Mouse (Mus musculus): ENCODE results near the gene 4931422A03Rik. TPM values are rescaled to one million over a fixed set of nuclear protein-coding genes. Genes with fewer than 3 reads are reported as not detected.
"Not testable (repeated sequence)": the region's sequence is repeated elsewhere in the genome, so short reads cannot be mapped to it uniquely, and the experiment has no call there.

The 4931422A03Rik gene
- total RNA-seq, 2 experiments from 2014 or later = not detected

DNA sequence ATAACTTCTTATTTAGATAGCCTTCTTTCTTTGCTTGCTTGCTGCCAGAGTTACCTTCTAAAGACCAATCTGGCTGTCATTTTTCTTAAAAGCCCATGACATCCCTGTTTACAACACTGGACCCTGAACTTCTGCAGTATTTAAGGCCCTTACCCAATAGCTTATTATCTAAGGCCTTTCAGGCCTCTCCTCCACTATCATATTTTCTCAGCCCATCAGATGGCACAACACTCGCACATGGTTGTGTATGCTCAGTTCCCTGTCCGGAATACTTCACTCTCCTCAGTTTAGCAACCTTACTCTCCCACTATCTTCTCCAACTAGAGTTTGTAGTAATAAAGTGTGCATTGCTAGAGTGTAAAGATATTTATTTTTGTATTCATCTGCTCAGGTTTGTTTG, 913 bp upstream of the 4931422A03Rik start:
- ATAC-seq (replicated peaks; ENCODE audit: low FRiP score, poor library complexity, severe bottlenecking) = peak; percentile 57

DNA sequence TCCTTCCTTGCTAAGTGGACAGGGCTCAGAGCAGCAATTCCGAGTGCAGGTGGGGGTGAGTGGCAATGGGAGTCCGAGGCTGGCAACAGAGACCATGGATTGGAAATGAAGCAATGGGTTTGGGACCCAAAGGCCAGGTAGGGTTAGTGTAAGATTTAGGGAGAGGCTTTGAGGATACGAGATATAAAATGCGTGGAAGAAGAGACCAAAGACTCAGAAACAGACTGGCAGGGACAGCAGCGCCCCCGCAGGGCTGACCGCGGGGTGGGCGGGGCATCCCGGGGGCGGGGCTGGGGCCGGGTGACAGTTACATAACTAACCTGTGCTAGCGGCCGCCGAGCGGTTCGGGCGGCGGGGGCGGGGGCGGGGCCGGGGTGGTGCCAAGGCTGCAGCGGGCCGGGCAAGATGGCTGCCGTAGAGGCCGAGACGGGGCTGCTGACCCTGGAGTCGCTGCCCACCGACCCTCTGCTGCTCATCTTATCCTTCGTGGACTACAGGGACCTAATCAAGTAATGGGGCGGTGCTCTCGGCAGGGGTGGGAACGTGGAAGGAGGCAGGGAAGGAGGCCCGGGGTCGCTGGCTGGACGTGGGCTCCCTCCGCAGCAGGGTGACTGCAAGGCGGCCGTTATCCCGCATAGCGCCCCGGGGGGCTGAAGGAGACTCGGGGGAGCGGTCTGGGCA, 563 bp downstream of the 4931422A03Rik start, which contains the start of gene Fbxo3:
Fbxo3 (plus strand) TSS at position 264 of the 681 bp plus-strand sequence.
- peak; percentile 85 for ATAC-seq (replicated peaks; ENCODE audit: low FRiP score, poor library complexity, severe bottlenecking)

DNA sequence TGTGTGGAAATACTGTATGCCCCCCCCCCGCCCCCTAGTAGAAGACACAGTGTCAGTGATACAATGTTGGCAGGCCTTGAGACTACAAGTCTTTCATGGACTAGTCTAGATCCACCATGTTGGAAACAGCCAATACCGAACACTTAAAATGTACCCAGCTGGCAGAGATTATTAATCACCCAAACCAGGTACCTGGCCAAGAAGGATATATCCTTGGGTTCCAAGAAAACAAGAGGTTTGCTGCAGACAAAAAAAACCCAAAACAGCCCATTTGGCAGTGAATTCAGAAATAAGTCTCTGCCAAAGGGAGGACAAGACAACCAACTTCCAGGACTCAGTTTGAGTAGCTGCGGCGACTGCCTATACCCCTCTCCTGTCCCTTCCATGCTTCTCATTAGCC, 3.5 kb downstream of the 4931422A03Rik start:
- ATAC-seq (replicated peaks; ENCODE audit: low FRiP score, poor library complexity, severe bottlenecking) = no peak

DNA sequence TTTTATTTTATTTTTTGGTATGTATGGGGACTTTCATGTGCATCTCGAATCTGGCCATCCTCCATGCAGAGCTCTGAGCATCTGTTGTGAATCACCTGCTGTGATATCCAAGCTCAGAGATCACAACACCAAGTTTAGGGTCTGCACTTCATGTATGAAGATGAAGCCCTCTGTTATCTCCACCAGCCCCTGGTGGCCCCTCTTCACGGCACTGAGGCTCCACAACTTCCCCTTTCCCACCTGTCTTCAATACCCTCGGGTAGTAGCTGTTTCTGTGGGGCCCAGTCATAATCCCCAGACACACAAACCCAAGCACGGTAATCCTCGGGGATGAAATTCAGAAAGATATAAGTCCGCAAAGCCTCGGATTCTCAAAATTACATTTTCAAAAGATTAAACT, 5.1 kb downstream of the 4931422A03Rik start:
- ATAC-seq (replicated peaks; ENCODE audit: low FRiP score, poor library complexity, severe bottlenecking) = no peak

DNA sequence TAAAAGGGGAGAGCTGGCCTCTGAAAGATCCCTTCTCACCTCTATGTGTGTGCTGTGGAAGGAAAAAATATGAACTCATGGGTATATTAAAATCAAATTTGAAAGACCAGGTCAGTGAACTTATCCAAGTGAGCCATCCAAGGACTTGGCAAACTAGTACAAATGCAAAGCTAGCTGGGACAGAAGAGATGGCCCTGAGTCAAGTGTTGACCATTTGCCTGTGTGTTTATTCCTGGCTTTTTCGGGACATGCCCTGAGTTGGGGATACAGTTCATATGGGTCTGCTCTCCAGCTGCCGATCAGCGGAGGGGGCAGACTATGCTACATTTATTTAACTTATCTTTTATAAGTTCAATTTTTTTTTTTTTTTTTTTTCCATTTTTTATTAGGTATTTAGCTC, 19.3 kb downstream of the 4931422A03Rik start:
- not testable (repeated sequence) for ATAC-seq (replicated peaks; ENCODE audit: low FRiP score, poor library complexity, severe bottlenecking)

DNA sequence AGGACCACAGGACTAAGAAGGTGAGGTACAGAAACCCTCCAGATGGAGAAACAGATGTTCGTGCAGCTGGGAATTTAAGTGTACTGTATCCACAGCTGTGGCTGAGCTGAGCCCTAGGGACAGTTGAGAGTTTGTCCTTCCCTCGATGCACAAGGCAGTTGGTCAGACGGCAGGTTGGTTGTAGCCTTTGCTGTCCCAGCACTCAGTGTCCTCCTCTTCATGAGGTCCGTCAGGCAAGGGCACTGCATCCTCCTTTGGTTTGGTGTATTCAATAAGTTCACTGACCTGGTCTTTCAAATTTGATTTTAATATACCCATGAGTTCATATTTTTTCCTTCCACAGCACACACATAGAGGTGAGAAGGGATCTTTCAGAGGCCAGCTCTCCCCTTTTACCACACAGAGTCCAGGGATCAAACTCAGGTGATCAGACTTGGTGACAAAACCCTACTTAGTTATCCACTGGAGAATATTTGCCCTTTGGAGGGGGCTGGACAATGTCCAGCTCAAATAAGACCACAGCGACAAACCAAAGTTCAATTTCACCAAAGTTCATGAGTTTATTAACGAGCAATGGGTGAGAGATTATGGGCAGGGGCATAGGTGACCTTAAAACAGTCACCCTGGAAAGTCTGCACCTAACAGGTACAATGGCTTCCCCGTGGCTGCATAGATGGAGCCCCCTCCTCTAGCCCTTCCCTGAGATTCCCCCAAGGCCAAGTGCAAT, 20.2 kb downstream of the 4931422A03Rik start:
- ATAC-seq (replicated peaks; ENCODE audit: low FRiP score, poor library complexity, severe bottlenecking) = no peak

DNA sequence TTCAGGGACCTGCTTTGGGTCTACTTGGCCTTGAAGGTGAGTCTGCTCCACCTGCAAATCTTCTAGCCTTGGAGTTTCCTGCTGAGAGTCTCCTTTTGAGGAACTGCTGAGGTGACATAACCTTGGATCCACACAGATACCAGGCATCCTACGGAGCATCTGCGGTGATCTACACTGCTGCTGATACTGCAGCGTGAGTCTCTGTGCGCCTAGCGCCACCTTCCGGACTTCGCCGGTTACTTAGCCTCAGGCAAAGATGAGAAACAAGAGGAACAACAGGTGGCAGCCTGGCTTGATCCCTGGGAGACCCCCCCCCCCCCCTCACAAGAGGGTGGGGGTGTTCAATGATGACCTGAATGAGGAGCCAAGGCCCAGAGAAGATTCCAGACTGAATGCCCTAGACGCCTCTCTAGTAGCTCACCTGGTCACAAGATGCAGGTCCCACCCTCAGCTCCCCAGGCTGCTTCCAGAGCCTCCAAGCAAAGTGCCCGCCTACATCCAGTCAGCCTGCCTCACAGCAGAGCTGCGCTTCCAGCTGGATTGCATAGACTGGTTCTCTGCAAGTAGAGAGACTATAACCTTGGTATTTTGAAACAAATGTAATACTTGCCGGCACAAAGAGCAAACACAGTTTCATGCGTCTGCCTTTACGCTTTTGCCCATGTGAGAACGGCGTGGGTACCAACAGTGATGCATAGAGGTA, 25.3 kb downstream of the 4931422A03Rik start:
- ATAC-seq (replicated peaks; ENCODE audit: low FRiP score, poor library complexity, severe bottlenecking) = peak; percentile 67

DNA sequence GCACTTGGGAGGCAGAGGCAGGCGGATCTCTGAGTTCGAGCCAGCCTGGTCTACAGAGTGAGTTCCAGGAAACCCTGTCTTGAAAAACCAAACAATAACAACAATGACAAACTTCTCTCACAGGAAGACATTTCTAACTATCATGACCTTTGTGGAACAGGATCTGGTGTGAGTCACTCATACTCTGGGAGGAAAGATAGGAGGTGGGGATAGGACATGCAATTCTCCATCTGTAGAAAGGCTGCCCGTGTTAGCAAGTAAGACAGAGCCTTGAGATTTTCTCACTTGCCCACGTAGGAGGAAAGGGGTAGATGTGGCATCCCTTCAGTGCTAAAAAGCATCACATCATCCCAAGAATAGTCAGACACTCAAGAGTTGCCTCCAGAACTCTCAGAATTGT, 26.3 kb downstream of the 4931422A03Rik start:
- no peak for ATAC-seq (replicated peaks; ENCODE audit: low FRiP score, poor library complexity, severe bottlenecking)

DNA sequence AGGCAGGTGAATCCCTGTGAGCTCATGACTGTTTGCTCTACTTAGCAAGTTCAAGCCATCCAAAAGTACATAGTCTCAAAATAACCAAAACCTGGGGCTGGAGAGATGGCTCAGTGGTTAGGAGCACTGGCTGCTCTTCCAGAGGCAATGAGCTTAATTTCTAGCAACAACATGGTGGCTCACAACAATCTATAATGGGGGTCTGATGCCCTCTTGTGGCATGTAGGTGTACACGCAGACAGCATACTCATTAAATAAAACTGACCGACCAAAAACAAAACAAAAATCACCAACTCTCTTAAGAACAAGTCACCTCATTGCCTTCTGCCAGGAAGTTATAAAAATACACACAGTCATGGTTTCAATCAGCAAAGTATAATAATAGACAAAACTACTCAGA, 27.1 kb downstream of the 4931422A03Rik start:
- peak; percentile 79 for ATAC-seq (replicated peaks; ENCODE audit: low FRiP score, poor library complexity, severe bottlenecking)

DNA sequence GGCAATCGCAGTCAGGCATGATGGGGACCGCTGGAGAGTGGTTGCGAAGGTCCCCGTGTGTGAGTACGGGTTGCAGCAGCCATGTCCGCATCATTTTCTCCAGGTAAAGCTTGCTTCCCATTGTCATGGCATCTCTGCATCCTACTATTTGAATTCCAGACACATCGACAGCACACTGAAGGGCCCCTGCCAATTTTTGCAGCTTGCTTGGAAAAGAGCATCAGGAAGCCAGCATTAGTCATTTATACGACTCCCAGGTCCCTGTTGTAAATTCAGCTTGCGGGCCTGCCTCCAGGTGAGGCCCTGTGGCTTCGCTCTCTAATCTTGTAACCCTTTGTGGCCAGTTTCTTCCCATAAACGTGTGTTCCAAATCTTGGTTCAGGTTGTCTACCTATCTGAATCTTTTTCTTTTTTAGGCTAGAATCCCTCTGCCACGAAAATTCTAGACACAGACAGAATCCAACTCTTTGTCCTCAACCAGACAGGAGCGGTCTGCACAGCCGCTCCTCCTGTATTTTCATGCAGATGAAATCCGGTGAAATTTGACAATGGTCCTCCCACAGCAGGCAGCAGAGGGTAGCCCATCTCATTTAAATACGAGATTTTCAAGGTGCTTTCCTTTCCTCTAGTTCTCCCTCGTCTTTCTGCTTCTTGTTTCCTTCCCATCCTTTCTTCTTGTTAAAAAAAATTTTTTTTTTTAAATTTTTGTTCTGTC, 35.4 kb downstream of the 4931422A03Rik start:
- ATAC-seq (replicated peaks; ENCODE audit: low FRiP score, poor library complexity, severe bottlenecking) = no peak

DNA sequence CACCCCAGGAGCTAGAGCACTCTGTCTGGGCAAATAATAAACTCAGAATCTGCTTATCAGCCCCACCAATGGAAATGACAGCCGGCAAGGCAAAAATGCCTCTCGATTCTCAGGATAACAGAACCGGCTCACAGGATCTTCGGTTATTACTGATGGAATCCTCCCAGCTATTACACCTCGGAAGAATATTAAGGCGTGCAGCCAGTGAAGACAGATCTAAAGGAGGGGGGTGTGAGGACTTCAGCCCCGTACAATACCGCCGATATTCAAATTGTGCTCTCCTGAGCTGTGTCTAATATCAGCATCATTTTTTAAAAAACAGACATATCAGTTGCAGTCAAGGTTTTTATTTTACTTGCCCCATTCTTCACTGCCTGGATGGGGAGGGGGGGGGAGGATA, 36.0 kb downstream of the 4931422A03Rik start:
- no peak for ATAC-seq (replicated peaks; ENCODE audit: low FRiP score, poor library complexity, severe bottlenecking)

DNA sequence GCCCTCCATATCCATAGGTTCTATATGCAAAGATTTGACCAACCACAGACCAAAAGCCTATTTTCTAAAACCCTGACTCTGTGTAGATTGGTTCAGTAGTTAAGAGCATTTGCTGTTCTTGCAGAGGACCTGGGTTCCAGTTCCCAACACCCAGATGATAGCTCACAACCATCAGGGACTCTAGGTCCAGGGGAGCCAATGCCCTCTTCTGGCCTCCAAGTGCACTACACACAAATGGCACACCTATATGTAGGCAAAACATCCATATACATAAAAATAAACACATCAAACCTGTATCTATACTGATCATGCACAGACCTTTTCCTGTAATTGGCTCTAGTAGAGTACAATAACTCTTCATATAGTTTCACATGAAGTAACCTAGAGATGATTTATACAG, 36.9 kb downstream of the 4931422A03Rik start:
- peak; percentile 60; the same call in 1 of the 2 replicates for ATAC-seq (replicated peaks; ENCODE audit: low FRiP score, poor library complexity, severe bottlenecking)

DNA sequence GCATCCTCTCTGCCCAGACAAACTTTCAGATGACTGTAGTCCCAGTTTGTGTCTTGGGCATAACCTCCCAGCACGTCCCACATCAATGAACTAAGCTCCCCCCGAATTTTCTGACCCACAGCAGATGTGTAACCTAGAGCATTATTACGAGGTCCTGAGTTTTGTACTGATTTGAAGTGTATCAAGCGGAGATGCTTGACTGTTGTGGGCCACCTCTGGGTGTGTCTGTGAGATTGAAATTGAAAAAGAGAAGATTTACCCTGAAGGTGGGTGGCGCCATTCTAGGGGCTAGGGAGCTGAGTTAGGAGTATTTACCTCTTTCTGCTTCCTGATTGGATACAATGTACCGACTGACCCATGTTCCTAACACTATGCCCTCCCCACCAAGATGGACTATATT, 38.4 kb downstream of the 4931422A03Rik start:
- no peak for ATAC-seq (replicated peaks; ENCODE audit: low FRiP score, poor library complexity, severe bottlenecking)

DNA sequence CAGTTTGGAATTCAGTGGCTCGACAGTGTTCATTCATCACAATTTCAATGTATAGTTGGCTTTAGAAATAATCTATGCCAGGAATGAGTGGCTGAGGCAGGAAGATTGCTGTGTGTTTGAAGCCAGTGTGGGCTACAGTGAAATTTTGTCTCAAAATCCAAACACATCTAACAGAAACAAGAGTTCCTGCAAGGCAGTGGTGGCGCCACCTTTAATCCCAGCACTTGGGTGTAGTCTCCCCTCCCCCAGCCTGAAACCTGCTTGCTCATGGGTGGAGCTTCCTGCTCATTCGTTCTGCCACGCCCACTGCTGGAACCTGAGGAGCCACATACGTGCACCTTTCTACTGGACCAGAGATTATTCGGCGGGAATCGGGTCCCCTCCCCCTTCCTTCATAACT, 40.6 kb downstream of the 4931422A03Rik start:
- not testable (repeated sequence) for ATAC-seq (replicated peaks; ENCODE audit: low FRiP score, poor library complexity, severe bottlenecking)

DNA sequence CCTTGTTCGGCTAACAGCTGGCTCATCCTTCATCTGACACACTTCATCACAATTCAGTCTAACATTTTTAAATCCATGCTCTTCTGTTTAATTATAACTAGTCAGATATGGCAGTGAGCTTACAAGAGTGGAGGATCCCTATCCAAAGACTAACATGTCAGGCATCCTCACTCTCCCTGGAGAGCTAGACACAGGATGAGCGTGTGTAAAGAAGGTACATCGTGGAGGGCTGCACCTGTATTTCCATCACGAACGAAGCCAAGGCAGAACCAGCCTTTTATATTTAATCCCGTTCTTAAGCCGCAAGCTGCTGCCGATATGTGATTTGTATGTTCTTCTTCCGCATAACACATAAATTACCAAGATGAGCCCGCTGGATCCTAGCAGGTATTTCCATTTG, 45.0 kb downstream of the 4931422A03Rik start:
- ATAC-seq (replicated peaks; ENCODE audit: low FRiP score, poor library complexity, severe bottlenecking) = no peak

DNA sequence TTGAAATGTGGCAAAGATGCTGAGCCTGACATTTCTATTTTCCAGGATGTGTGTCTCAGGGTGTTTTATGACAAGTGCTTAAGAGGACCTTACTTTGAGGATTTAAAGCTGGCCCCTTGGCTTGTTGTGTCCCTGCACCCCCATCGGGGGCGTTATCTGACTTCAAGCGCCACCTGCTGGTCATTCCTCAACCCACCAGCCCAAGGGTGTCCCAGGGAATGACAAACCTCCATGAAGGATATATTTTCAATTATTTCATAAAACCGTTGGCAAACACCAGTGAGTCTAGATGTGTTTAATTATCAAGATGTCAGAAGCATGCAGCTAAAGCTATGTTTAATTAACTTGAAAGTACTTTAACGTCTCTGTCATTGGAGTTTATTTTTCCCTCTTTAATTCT, 45.9 kb downstream of the 4931422A03Rik start:
- peak; percentile 45; the same call in 1 of the 2 replicates for ATAC-seq (replicated peaks; ENCODE audit: low FRiP score, poor library complexity, severe bottlenecking)

DNA sequence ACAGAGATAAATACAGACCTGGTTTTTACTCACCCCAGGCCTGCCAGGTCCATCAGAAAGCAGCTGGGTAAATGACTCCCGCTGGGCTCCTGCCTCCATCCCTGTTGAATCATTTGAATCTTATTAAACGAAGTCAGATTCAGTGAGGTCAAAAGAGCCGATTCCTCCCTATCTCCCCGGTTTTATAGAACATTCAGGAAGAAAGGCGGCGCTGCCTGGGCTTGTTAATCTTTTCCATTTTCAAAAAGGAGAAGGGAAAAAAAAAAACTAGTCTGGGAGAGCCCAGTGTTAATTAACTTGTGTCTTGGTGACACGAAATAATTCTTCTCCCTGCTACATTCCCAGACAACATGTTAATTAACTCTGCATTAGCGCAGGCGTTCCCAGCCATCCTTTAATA, 50.4 kb downstream of the 4931422A03Rik start:
- ATAC-seq (replicated peaks; ENCODE audit: low FRiP score, poor library complexity, severe bottlenecking) = no peak

DNA sequence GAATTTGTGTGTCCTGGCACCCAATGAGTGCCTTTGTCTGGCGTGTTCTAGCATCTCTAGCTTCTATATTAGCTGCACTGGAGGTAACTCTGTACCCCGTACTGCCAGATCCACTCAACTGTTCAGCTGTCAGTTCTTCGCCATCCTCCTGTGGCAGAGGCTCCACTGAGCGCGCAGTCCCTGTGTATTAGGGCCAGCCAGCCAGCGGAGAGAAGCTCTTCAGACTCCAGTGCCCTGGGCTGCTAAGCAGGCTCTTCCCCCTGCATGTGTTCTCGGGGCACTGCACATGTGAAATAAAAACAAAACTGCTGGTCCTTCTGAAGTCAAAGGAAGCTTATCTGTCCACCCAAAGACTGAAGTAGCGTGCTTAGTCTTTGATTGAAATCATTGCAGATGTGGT, 50.9 kb downstream of the 4931422A03Rik start:
- ATAC-seq (replicated peaks; ENCODE audit: low FRiP score, poor library complexity, severe bottlenecking) = no peak

DNA sequence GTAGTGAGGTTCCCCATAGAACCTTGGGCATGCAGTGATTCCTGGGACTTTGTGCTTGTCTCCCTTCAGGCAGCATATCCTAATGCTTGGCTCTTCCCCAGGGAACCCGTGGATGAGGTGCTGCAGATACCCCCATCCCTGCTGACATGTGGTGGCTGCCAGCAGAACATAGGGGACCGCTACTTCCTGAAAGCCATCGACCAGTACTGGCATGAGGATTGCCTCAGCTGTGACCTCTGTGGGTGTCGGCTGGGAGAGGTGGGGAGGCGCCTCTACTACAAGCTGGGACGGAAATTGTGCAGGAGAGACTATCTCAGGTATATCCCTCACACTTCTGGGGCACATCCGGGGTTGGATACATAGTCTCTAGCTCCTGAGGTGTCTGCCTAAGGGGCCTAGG, 52.3 kb downstream of the 4931422A03Rik start:
- no peak for ATAC-seq (replicated peaks; ENCODE audit: low FRiP score, poor library complexity, severe bottlenecking)

DNA sequence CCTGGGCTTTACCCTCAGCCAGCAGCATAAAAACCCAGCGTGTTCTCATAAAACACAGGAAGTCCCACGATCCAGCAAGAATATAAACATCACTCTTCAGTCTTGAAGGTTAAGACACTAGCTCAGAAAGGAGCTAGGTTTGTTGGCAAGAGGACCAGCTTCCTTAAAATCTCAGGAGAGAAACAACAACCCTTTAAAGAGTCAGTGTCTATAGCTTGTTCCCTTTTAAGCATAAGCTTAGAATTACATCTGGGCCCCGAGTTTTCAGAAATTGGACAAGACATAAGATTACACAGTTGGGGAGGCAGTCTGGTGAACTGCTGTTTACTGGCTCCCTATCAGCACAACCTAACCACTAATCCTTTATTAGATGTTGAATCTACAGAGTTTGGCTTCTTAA, 56.3 kb downstream of the 4931422A03Rik start:
- ATAC-seq (replicated peaks; ENCODE audit: low FRiP score, poor library complexity, severe bottlenecking) = no peak

Measured in erythroid progenitor cell, adult 5-6 weeks (primary cell).